Mouse (Mus musculus) CH12.LX (cell line): Measurements from ENCODE around the gene Ccnl1. TPM values are rescaled to one million over a fixed set of nuclear protein-coding genes. Genes with fewer than 3 reads are reported as not detected.

Experiments used
- DNase-seq: peaks from one replicate; pipeline ENCODE4 v3.0.0-alpha.2; 2013; ENCODE audit errors: extremely low read depth
- H3K27ac ChIP-seq: 2 replicates; pipeline ENCODE4 v1.5.1; 2012; ENCODE audit warnings: low read depth, mild to moderate bottlenecking, control low read depth, moderate library complexity; ENCODE audit not compliant: insufficient read depth
- H3K27me3 ChIP-seq: replicated peaks from 2 replicates; pipeline ENCODE3; 2012; ENCODE audit warnings: inconsistent platforms
- H3K36me3 ChIP-seq, 2 experiments: replicated peaks in 1 of 2; 2 replicates each; pipeline versions ENCODE3 to v1.6.1; 2012; ENCODE audit warnings: inconsistent platforms in 1 of 2, low read length in 1 of 2, mild to moderate bottlenecking in 1 of 2, mixed read lengths in 1 of 2, moderate library complexity in 1 of 2; ENCODE audit not compliant: control insufficient read depth in 1 of 2, insufficient read depth in 1 of 2
- H3K4me1 ChIP-seq, 2 experiments: 2 replicates each; pipeline ENCODE4 v1.6.1; 2012; ENCODE audit warnings: inconsistent platforms in 1 of 2, moderate library complexity in 1 of 2; ENCODE audit not compliant: insufficient read depth in 2 of 2, control insufficient read depth in 1 of 2
- H3K4me2 ChIP-seq: 2 replicates; pipeline ENCODE4 v1.6.1; 2012; ENCODE audit warnings: low read depth, mild to moderate bottlenecking, control low read depth; ENCODE audit not compliant: poor library complexity, insufficient read depth, severe bottlenecking
- H3K4me3 ChIP-seq, 3 experiments: fragments of 150-350 bp in 1 of 3; sonication (generic) in 1 of 3; replicated peaks in 1 of 3; 2 replicates each; pipeline versions ENCODE3 to v1.5.1; 2011 to 2012; ENCODE audit warnings: low read depth in 2 of 3, low read length in 2 of 3, mild to moderate bottlenecking in 2 of 3, moderate library complexity in 2 of 3, control low read depth in 1 of 3, improper control_type of control experiment in 1 of 3, inconsistent platforms in 1 of 3, mixed read lengths in 1 of 3; ENCODE audit not compliant: poor library complexity in 1 of 3
- H3K79me2 ChIP-seq: replicated peaks from 2 replicates; pipeline ENCODE4 v1.6.1; 2012; ENCODE audit warnings: mild to moderate bottlenecking, moderate library complexity; ENCODE audit not compliant: control insufficient read depth, poor library complexity, insufficient read depth, severe bottlenecking; ENCODE audit errors: extremely low read depth
- H3K9ac ChIP-seq: 2 replicates; pipeline ENCODE4 v1.6.1; 2012; ENCODE audit warnings: low read depth, mild to moderate bottlenecking, control low read depth, moderate library complexity; ENCODE audit not compliant: insufficient read depth
- H3K9me3 ChIP-seq: replicated peaks from 2 replicates; pipeline ENCODE3; 2012; ENCODE audit warnings: low read length, inconsistent platforms, mixed read lengths
- BHLHE40 ChIP-seq: IDR thresholded peaks from 2 replicates; pipeline ENCODE4 v1.6.1; 2011; ENCODE audit warnings: mild to moderate bottlenecking, low read depth, low read length, improper control_type of control experiment
- CHD1 ChIP-seq: IDR thresholded peaks from 2 replicates; pipeline ENCODE4 v1.6.1; 2012; ENCODE audit warnings: low read depth, low read length, improper control_type of control experiment, inconsistent platforms
- CTCF ChIP-seq, 2 experiments: IDR thresholded peaks in 1 of 2; conservative IDR thresholded peaks in 1 of 2; 2 replicates each; pipeline ENCODE4 v1.5.1; 2011 to 2012; ENCODE audit warnings: low read depth in 2 of 2, low read length in 2 of 2, improper control_type of control experiment in 1 of 2, inconsistent platforms in 1 of 2, mild to moderate bottlenecking in 1 of 2, moderate library complexity in 1 of 2
- E2F4 ChIP-seq: IDR thresholded peaks from 2 replicates; pipeline ENCODE4 v1.6.1; 2011; ENCODE audit warnings: low read depth, low read length, improper control_type of control experiment; ENCODE audit not compliant: insufficient replicate concordance
- EP300 ChIP-seq: IDR thresholded peaks from 2 replicates; pipeline ENCODE4 v1.6.1; 2011; ENCODE audit warnings: low read length, improper control_type of control experiment
- HCFC1 ChIP-seq: IDR thresholded peaks from 2 replicates; pipeline ENCODE4 v1.6.1; 2012; ENCODE audit warnings: low read depth, mild to moderate bottlenecking, inconsistent platforms, low read length, improper control_type of control experiment
- JUND ChIP-seq: conservative IDR thresholded peaks from 2 replicates; pipeline ENCODE4 v1.6.1; 2011; ENCODE audit warnings: low read depth, low read length, improper control_type of control experiment
- MAFK ChIP-seq: IDR thresholded peaks from 2 replicates; pipeline ENCODE4 v1.6.1; 2011; ENCODE audit warnings: low read length, improper control_type of control experiment; ENCODE audit not compliant: insufficient replicate concordance
- MAX ChIP-seq: IDR thresholded peaks from 2 replicates; pipeline ENCODE4 v1.6.1; 2011; ENCODE audit warnings: low read length, improper control_type of control experiment
- MAZ ChIP-seq: IDR thresholded peaks from 2 replicates; pipeline ENCODE4 v1.6.1; 2012; ENCODE audit warnings: low read depth, mild to moderate bottlenecking, inconsistent platforms, low read length, improper control_type of control experiment, moderate library complexity
- MXI1 ChIP-seq: IDR thresholded peaks from 2 replicates; pipeline ENCODE4 v1.6.1; 2011; ENCODE audit warnings: mild to moderate bottlenecking, low read depth, low read length, improper control_type of control experiment
- NELFE ChIP-seq: IDR thresholded peaks from 2 replicates; pipeline ENCODE4 v1.6.1; 2011; ENCODE audit warnings: low read depth, low read length, improper control_type of control experiment
- PAX5 ChIP-seq: IDR thresholded peaks from 2 replicates; pipeline ENCODE4 v1.6.1; 2012; ENCODE audit warnings: low read length, inconsistent platforms, mixed read lengths
- POLR2A ChIP-seq: IDR thresholded peaks from 2 replicates; pipeline ENCODE4 v1.6.1; 2011; ENCODE audit warnings: low read depth, mild to moderate bottlenecking, improper control_type of control experiment, low read length
- RCOR1 ChIP-seq: conservative IDR thresholded peaks from 2 replicates; pipeline ENCODE4 v1.6.1; 2012; ENCODE audit warnings: low read depth, mild to moderate bottlenecking, inconsistent platforms, low read length, improper control_type of control experiment
- TBP ChIP-seq: conservative IDR thresholded peaks from 2 replicates; pipeline ENCODE4 v1.6.1; 2011; ENCODE audit warnings: low read depth, low read length, improper control_type of control experiment
- TCF12 ChIP-seq: IDR thresholded peaks from 2 replicates; pipeline ENCODE4 v1.6.1; 2014; ENCODE audit warnings: low read depth, mild to moderate bottlenecking, inconsistent platforms, low read length, improper control_type of control experiment
- UBTF ChIP-seq: IDR thresholded peaks from 2 replicates; pipeline ENCODE4 v1.6.1; 2012; ENCODE audit warnings: low read depth, mild to moderate bottlenecking, inconsistent platforms, low read length, improper control_type of control experiment, moderate library complexity
- dilution Hi-C: fragments of 300-500 bp; cut with MboI; formaldehyde crosslinking; loops from 2 replicates; pipeline ENCODE4 v1.14.3; 2020; ENCODE audit warnings: low sequenced_read_pairs; ENCODE audit not compliant: extremely low pct_unique_long_range_greater_than_20kb, extremely low pct_ligation_motif_present
- in situ Hi-C: fragments of 300-500 bp; cut with MboI; formaldehyde crosslinking; loops from 3 replicates; pipeline ENCODE4 v1.14.3; 2019; ENCODE audit warnings: low sequenced_read_pairs, low pct_ligation_motif_present, low pct_unique_long_range_greater_than_20kb, mixed read lengths
- polyA plus RNA-seq: library from polyadenylated mRNA; unstranded; fragments of >175 nt; gene quantifications from 2 replicates; pipeline ENCODE4 v1.2.1, GENCODE M21; 2012; ENCODE audit warnings: low read depth; ENCODE audit not compliant: insufficient read length
- total RNA-seq, 2 experiments: library from RNA; depleted of rRNA; stranded (reverse); fragments of 300-350 nt in 1 of 2; fragments of >200 nt in 1 of 2; gene quantifications; 2 replicates each; pipeline ENCODE4 v1.2.3; 2012 to 2014

Gene Ccnl1
- total and polyA plus RNA-seq, 3 experiments: 25.1 to 66.2 (median 58.8) TPM

DNA sequence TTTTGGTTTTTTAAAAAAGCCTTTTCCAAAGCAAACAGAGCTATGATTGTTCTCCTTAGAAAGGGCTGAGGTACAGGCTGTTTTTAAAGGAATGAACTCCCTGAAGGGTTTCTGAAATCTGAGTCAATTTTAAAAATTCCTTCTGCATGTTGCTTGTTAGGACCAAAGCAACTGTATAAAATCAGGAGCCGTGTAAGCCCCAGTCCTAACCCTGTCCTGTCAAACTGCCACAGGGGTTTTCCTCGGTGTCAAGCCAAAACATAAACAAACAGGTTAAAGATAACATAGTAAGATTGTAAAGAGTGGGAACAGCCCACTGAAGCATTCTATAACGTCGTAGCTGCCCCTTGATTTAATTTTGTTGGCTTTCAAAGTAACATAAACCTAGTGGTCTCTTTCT, 53.9 kb downstream of the Ccnl1 start:
- in situ Hi-C loops: no loop called here
- dilution Hi-C loops: no loop called here
- no peaks in the 10 kb centered on the region for H3K79me2 ChIP-seq
- no peaks in the 10 kb centered on the region for H3K9me3 ChIP-seq
- H3K4me3 ChIP-seq: no peak overlapping the region
- H3K27ac ChIP-seq: no peak overlapping the region
- H3K4me2 ChIP-seq: no peak overlapping the region
- no peak for DNase-seq
- no peak for TF ChIP-seq JUND
- TF ChIP-seq NELFE: no peak
- TF ChIP-seq EP300: no peak
- TF ChIP-seq POLR2A: no peak
- TF ChIP-seq RCOR1: no peak
- no peak for TF ChIP-seq TBP
- TF ChIP-seq MAX: no peak
- TF ChIP-seq PAX5: no peak
- no peak for TF ChIP-seq BHLHE40
- no peaks in the 10 kb centered on the region for H3K36me3 ChIP-seq
- H3K9ac ChIP-seq: no peak overlapping the region
- peaks cover 3 to 14% of the 10 kb centered on the region in 2 experiments; a peak in 3 of 4 replicates for H3K4me1 ChIP-seq
- H3K27me3 ChIP-seq: no peaks in the 10 kb centered on the region

DNA sequence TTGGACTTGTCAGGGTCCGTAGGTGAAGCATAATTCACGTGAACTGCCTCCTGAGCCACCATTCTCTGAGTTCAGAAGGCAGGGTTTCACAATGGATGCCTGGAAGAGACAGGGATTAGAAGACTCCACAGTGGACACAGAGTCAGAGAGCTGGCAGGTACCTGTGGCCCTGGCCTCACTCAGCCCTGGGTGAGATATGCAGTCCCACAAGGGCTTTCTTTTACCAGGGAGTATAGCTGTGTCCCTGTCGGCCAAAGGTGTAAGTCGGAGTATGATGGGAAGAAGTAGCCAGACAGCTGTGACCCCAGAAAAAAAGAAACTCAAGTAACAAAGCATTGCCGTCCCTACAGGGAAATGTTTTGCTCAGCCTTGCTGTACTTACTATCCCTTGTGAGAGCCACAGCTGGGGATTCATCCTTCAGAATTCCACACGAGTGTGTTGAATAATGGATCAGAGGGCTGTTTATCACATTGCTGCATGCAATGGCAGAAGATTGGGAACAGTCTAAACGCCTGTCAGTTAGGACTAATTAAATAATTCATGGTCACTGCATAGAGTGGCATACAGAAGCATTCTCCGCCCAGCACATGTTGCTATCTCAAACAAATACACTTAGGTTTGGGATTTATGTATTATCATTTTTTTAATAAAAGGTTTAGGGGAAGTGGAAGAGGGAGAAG, 59.3 kb downstream of the Ccnl1 start:
- peaks cover 16% of the 10 kb centered on the region for H3K9me3 ChIP-seq
- in situ Hi-C loops: no loop called here
- H3K36me3 ChIP-seq: no peaks in the 10 kb centered on the region
- no peak overlapping the region for H3K27ac ChIP-seq
- H3K27me3 ChIP-seq: no peaks in the 10 kb centered on the region
- H3K9ac ChIP-seq: no peak overlapping the region
- dilution Hi-C loops: no loop called here
- H3K79me2 ChIP-seq: no peaks in the 10 kb centered on the region
- no peak for TF ChIP-seq TBP
- TF ChIP-seq PAX5: no peak
- no peak for TF ChIP-seq RCOR1
- TF ChIP-seq MAZ: no peak
- no peak for TF ChIP-seq HCFC1
- no peak for TF ChIP-seq TCF12
- TF ChIP-seq, all 38 proteins: peak for 0
- Histone ChIP-seq H3K4me3 (no peak overlapping the region), H3K4me1 (no peaks in the 10 kb centered on the region), H3K4me2 (no peak overlapping the region)
- no peak for DNase-seq

DNA sequence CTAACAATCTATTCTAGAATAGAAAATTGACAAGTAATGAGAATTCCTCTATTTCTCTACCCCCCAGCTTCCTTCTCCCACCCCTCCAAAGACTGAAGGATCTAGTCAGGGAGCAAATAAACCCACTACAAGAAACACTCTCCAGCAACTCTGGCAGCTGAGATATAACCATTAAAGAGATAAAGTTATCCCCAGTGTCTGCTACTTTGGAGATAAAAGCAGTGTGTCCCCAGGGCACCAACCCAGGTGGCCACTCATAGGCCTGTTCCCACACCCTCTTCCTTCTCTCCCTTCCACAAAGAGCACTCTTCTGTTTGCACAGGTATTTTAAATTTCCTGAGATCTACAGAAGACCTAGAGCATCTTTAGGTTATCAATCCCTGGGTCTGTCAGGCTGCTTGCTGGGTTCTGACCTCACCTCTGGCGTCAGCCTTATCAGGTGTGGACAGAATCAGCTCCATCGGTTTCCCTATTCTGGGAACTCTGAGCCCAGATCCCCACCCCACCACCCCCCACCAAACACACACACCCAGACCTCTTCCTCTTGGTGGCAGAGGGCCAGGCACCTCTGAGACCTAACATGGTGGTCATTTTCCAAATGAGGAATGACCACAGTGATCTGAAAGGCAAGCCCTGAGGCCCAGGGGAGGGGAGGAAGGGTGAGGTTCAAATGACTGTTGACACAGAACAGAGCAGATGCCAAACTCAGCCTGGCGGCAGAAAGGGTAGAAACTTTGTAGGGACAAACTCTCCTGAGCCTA, 60.6 kb downstream of the Ccnl1 start:
- no peak overlapping the region for H3K27ac ChIP-seq
- in situ Hi-C loops (no loop called here), dilution Hi-C loops (no loop called here)
- no peaks in the 10 kb centered on the region for H3K79me2 ChIP-seq
- DNase-seq: no peak
- no peak overlapping the region for H3K4me3 ChIP-seq
- no peaks in the 10 kb centered on the region for H3K4me1 ChIP-seq
- no peak overlapping the region for H3K4me2 ChIP-seq
- no peak for TF ChIP-seq CTCF (conservative IDR thresholded peaks at IDR 0.05 in 1 of 2, IDR thresholded peaks at IDR 0.05 in 1 of 2; ENCODE audit: low read depth in 2 of 2, low read length in 2 of 2)
- no peak for TF ChIP-seq POLR2A
- no peak for TF ChIP-seq E2F4
- TF ChIP-seq CHD1: no peak
- TF ChIP-seq PAX5: no peak
- TF ChIP-seq MAFK: no peak
- no peak for TF ChIP-seq BHLHE40
- TF ChIP-seq HCFC1: no peak
- no peak for TF ChIP-seq UBTF
- no peak for TF ChIP-seq MXI1
- H3K9me3 ChIP-seq: peaks cover 16% of the 10 kb centered on the region
- H3K9ac ChIP-seq: no peak overlapping the region
- H3K36me3 ChIP-seq: no peaks in the 10 kb centered on the region
- no peaks in the 10 kb centered on the region for H3K27me3 ChIP-seq
